Mouse (Mus musculus) heart, embryonic 13.5 days (tissue): ENCODE measurements around the gene Styx. TPM values are rescaled to one million over a fixed set of nuclear protein-coding genes. Genes with fewer than 3 reads are reported as not detected.

Source experiments
- ATAC-seq: fragments of 200-750 bp; cut with Nextera tagmentation; 2 replicates; pipeline ENCODE4 v1.8.0; 2017; ENCODE audit warnings: moderate TSS enrichment; ENCODE audit not compliant: insufficient number of reproducible peaks, low FRiP score, low TSS enrichment; ENCODE audit errors: extremely low read depth
- H3K27ac ChIP-seq: fragments of 300-500 bp; sonication (generic); replicated peaks from 2 replicates; pipeline ENCODE4 v1.5.1; 2015; ENCODE audit warnings: moderate library complexity, mild to moderate bottlenecking, inconsistent platforms
- H3K27me3 ChIP-seq: fragments of 300-500 bp; sonication (generic); replicated peaks from 2 replicates; pipeline ENCODE4 v1.6.1; 2015; ENCODE audit warnings: mild to moderate bottlenecking, inconsistent platforms
- H3K36me3 ChIP-seq: fragments of 300-500 bp; sonication (generic); 2 replicates; pipeline ENCODE4 v1.6.1; 2015; ENCODE audit warnings: mild to moderate bottlenecking, inconsistent platforms
- H3K4me1 ChIP-seq: fragments of 300-500 bp; sonication (generic); 2 replicates; pipeline ENCODE4 v1.6.1; 2015; ENCODE audit warnings: inconsistent platforms
- H3K4me2 ChIP-seq: fragments of 300-500 bp; sonication (generic); 2 replicates; pipeline ENCODE4 v1.6.1; 2015; ENCODE audit warnings: inconsistent platforms, mild to moderate bottlenecking, moderate library complexity
- H3K4me3 ChIP-seq: fragments of 300-500 bp; sonication (generic); 2 replicates; pipeline ENCODE4 v1.5.1; 2015; ENCODE audit warnings: moderate library complexity, mild to moderate bottlenecking, inconsistent platforms
- H3K9ac ChIP-seq: fragments of 300-500 bp; sonication (generic); 2 replicates; pipeline ENCODE4 v1.6.1; 2015; ENCODE audit warnings: inconsistent platforms, mild to moderate bottlenecking, moderate library complexity
- H3K9me3 ChIP-seq: fragments of 300-500 bp; sonication (generic); 2 replicates; pipeline ENCODE4 v1.6.1; 2016; ENCODE audit warnings: inconsistent platforms
- WGBS: fragments of 180-500 bp; shearing (Covaris S2); methylation state at CpG from one replicate; pipeline ENCODE4 v1.1.7; 2015; ENCODE audit warnings: mixed read lengths; 5-methylcytosine and 5-hydroxymethylcytosine counted together
- polyA plus RNA-seq: library from polyadenylated mRNA; unstranded; fragments of >200 nt; fragmentation: Nextera tagmentation; extraction: Ambion mirVana; gene quantifications from 2 replicates; pipeline ENCODE4 v1.2.1, GENCODE M21; 2015

The Styx gene
- polyA plus RNA-seq, 1 experiment from 2014 or later = 46.1 TPM

DNA sequence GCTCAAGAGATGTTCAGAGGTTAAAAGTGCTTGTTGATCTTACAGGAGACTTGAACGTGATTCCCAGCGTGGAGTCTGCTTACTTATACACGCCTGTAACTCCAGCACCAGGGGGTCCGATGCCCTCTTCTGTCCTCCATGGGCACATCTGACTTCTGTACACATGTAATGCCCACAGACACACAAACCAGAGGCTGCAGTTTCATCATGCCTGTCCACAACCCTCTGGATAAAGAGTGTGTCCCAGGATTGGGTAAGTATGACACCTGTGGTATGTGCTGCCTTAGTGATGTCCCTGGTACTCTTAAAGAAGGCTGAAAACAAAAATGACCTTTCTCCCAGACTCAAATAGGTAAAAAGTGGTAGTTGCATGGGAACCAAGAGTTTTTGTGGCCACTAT lies 68.4 kb downstream of the Styx start:
- no peak overlapping the region for H3K4me2 ChIP-seq
- 70% methylated on average over 4 of the region's 4 CpGs for WGBS
- H3K4me1 ChIP-seq = no peaks in the 10 kb centered on the region
- no peak overlapping the region for H3K27ac ChIP-seq
- ATAC-seq = no peak
- no peaks in the 10 kb centered on the region for H3K36me3 ChIP-seq
- no peaks in the 10 kb centered on the region for H3K9me3 ChIP-seq
- H3K4me3 ChIP-seq = no peak overlapping the region
- H3K27me3 ChIP-seq = no peaks in the 10 kb centered on the region
- H3K9ac ChIP-seq = no peak overlapping the region

DNA sequence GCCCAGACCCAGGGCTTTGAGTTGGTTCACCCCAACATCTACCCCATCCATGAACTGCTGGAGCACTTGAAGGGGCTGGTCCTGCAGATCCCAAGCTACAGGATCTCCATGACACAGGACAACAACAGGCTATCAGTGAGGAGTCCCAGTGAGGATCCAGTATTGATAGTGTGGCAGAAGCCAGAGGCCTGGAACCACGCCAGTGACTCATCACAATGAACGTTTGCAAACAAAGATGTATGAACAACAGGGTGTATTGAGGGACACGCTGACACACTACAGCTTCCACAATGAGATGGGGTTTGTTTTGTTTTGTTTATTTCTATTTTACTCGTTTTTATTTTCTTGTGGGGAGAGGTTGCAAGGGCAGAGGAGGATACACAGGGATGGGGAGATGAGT lies 71.5 kb downstream of the Styx start:
- peaks cover 6% of the 10 kb centered on the region; the same call in 1 of the 2 replicates for H3K9me3 ChIP-seq
- no peaks in the 10 kb centered on the region for H3K36me3 ChIP-seq
- no peak overlapping the region for H3K4me2 ChIP-seq
- no peak overlapping the region for H3K4me3 ChIP-seq
- H3K9ac ChIP-seq = no peak overlapping the region
- WGBS = 63% methylated on average over 4 of the region's 4 CpGs
- no peak for ATAC-seq
- no peaks in the 10 kb centered on the region for H3K4me1 ChIP-seq
- H3K27ac ChIP-seq = no peak overlapping the region
- H3K27me3 ChIP-seq = no peaks in the 10 kb centered on the region

DNA sequence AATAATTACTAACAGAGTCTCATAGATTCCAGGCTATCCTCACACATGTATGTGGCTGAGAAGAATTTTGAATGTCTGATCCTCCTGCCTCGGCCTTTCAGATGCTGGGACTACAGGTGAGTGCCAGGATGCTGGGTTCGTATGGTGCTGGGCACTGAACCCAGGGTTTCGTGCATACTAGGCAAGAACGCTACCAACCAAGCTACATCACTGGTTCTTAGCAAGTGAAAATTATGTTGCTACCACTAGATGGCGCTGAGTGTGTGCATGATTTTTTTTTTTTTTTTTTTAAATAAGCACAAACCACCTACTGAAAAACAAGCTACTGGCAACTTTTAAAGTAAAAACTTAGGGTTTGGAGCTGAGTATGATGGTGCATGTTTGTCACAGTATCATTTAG lies 72.3 kb downstream of the Styx start:
- Histone ChIP-seq H3K36me3 (no peaks in the 10 kb centered on the region), H3K9me3 (peaks cover 6% of the 10 kb centered on the region; the same call in 1 of the 2 replicates), H3K9ac (no peak overlapping the region), H3K4me1 (no peaks in the 10 kb centered on the region), H3K27ac (no peak overlapping the region), H3K4me2 (no peak overlapping the region), H3K27me3 (no peaks in the 10 kb centered on the region), H3K4me3 (no peak overlapping the region)
- WGBS = 3% methylated on average over 5 of the region's 5 CpGs
- no peak for ATAC-seq

DNA sequence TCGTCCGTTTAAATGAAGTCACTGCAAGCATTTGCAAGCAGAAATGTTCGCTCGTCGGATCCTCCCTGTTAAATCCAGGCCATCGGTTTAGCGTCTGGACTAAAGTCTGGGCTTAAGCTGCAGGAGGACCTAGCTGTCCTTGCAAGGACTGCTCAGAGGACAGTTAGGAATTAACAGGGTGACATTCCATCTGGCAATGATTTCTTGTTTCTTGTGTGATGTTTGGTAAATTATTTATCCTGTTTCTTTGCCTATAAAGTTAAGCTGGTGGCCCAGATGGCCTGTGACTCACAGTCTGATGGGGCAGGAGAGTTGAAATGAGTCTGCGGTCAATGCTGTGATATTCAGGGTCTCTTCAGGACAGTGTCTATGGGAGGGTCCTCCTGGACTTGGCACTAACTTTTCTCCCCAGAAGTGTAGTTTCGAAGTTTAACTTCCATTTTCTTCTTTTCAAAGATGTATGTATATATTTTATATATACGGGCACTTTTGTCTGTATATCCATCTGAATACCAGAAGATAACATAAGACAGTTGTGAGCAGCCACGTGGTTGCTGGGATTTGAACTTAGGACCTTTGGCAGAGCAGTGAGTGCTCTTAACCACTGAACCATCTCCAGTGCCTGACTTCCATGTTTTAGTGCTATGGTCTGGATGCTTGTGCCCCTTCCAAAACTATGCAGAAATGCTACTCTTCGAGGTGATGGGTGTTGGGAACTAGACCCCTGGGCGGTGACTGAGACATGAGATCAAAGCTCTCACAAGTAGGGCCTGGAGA lies 79.4 kb downstream of the Styx start:
- Histone ChIP-seq H3K27ac (no peak overlapping the region), H3K9me3 (peaks cover 17% of the 10 kb centered on the region), H3K4me1 (no peaks in the 10 kb centered on the region), H3K9ac (no peak overlapping the region), H3K4me3 (no peak overlapping the region), H3K36me3 (no peaks in the 10 kb centered on the region), H3K4me2 (no peak overlapping the region), H3K27me3 (no peaks in the 10 kb centered on the region)
- no peak for ATAC-seq
- 85% methylated on average over 13 of the region's 13 CpGs for WGBS

DNA sequence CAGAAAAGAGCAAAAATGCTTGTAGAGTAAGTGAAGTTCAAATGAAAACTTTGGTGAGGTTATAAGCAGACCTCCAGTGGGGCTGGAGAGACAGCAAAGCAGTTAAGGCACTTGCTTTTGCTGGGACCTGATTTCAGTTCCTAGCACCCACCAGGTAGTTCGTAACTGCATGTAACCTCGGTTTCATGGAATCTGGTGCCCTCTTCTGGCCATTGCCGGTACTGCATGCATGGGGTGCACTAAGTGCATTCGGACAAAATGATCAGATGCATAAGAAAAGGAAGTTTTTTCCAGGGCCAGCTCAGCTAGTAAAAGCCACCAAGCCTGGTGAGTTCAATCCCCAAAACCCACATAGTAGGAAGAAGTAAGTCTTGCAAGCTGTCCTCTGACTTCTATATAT lies 81.1 kb downstream of the Styx start:
- H3K4me1 ChIP-seq = no peaks in the 10 kb centered on the region; the same call in 1 of the 2 replicates
- H3K4me3 ChIP-seq = no peak overlapping the region
- 67% methylated on average over 4 of the region's 4 CpGs for WGBS
- H3K4me2 ChIP-seq = no peak overlapping the region
- H3K27me3 ChIP-seq = no peaks in the 10 kb centered on the region
- H3K9me3 ChIP-seq = peaks cover 11% of the 10 kb centered on the region
- H3K9ac ChIP-seq = no peak overlapping the region
- ATAC-seq = no peak
- H3K36me3 ChIP-seq = no peaks in the 10 kb centered on the region
- no peak overlapping the region for H3K27ac ChIP-seq

DNA sequence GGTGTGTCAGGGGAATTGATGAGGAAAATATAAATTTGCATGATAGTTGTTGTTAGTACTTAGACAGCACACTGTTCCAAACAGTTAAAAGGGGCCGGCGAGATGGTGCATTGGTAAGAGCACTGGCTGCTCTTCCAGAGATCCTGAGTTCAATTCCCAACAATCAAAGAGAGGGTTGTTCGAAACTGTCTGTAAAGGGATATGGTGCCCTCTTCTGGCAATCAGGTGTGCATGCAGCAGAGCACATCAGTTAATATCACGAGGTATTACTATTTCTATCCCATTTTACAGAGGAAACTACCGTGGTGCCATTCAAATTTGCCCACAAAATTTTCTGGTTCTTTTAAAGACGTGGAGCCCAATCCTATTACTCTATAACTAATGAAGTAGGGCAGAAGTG lies 83.3 kb downstream of the Styx start:
- Histone ChIP-seq H3K9ac (no peak overlapping the region), H3K4me1 (peaks cover 10% of the 10 kb centered on the region), H3K27ac (no peak overlapping the region), H3K36me3 (no peaks in the 10 kb centered on the region), H3K4me3 (no peak overlapping the region), H3K27me3 (no peaks in the 10 kb centered on the region), H3K9me3 (peaks cover 11% of the 10 kb centered on the region), H3K4me2 (no peak overlapping the region)
- ATAC-seq = no peak
- WGBS = 66% methylated on average over 6 of the region's 6 CpGs

DNA sequence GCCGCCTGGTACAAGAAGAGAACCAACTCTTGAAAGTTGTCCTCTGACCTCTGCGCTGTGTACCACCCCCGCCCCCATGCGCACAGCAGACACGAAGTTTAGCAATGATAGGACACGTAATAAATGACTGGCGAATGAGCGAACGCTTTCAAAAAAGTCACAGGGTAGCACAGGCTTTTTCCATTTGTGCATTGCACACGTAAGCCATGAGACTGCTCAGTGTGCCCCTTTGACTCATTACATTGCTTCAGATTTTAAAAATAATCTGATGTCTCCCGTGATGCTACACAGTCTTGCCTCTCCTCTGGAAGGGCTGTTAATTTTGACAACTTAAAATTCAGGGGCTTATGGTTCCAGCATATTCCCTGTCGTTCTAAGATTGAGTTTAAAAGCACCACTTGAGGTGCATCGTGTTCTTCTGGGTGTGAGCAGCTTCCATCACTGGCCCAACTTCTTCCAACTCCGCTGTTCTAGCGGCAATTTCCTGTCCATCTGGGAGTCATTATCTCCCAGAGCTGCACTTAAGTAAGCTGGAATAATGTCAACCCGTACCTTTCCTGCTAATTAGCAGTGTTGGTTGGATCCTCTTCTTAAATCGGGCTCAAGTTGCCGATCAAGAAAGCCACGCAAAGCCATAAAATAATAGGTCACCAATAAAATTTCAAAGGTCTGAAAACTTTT lies 87.5 kb downstream of the Styx start:
- no peak for ATAC-seq
- WGBS = 68% methylated on average over 19 of the region's 19 CpGs
- H3K4me2 ChIP-seq = no peak overlapping the region

DNA sequence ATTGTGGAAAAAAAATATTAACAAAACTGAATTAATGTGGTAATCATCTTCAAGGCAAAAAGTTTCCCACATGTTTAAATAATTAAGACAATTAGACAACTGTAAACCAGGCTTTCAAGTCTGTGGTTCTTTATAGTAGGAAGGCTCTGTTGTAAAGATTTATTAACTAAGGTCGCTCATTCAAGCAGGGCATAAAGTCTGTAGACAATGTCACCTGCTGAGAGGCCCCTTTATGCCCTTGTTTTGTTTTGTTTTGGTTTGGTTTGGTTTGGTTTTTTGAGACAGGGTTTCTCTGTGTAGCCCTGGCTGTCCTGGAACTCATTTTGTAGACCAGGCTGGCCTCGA lies 88.0 kb downstream of the Styx start:
- no peaks in the 10 kb centered on the region for H3K36me3 ChIP-seq
- WGBS = 94% methylated on average over 2 of the region's 2 CpGs
- H3K27ac ChIP-seq = no peak overlapping the region
- H3K4me2 ChIP-seq = no peak overlapping the region
- ATAC-seq = no peak
- H3K4me1 ChIP-seq = peaks cover 18% of the 10 kb centered on the region
- H3K9ac ChIP-seq = no peak overlapping the region
- H3K27me3 ChIP-seq = no peaks in the 10 kb centered on the region
- no peaks in the 10 kb centered on the region for H3K9me3 ChIP-seq
- H3K4me3 ChIP-seq = no peak overlapping the region

More for the DNA sequence above, 87.5 kb downstream of the Styx start:
- no peak overlapping the region for H3K4me3 ChIP-seq
- no peak overlapping the region for H3K27ac ChIP-seq
- no peaks in the 10 kb centered on the region for H3K27me3 ChIP-seq
- H3K9ac ChIP-seq = no peak overlapping the region
- no peaks in the 10 kb centered on the region for H3K9me3 ChIP-seq
- H3K36me3 ChIP-seq = no peaks in the 10 kb centered on the region
- peaks cover 18% of the 10 kb centered on the region for H3K4me1 ChIP-seq

DNA sequence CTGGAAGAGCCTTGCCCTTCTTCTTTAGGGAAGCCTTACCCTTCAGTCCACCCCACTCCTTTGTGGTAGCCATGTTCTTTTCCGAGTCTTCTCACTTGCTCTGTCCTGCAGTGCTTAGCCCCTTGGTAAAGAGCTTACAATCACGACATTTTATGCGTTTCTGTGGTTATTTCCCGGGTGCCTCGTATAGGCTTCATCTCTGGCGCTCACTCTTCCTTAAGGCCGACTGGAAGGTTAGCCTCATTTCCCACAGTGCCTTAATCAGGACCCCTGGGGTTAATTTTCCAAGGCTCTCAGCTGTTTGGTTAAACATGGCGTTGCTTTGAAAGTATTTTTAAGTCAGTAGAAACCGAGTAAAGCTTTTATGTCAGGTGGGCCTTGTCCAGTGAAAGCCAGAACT lies 88.5 kb downstream of the Styx start:
- Histone ChIP-seq H3K36me3 (no peaks in the 10 kb centered on the region), H3K4me3 (no peak overlapping the region), H3K9ac (no peak overlapping the region), H3K27ac (no peak overlapping the region), H3K4me1 (peaks cover 18% of the 10 kb centered on the region), H3K4me2 (no peak overlapping the region), H3K9me3 (no peaks in the 10 kb centered on the region), H3K27me3 (no peaks in the 10 kb centered on the region)
- 70% methylated on average over 9 of the region's 9 CpGs for WGBS
- ATAC-seq = no peak

DNA sequence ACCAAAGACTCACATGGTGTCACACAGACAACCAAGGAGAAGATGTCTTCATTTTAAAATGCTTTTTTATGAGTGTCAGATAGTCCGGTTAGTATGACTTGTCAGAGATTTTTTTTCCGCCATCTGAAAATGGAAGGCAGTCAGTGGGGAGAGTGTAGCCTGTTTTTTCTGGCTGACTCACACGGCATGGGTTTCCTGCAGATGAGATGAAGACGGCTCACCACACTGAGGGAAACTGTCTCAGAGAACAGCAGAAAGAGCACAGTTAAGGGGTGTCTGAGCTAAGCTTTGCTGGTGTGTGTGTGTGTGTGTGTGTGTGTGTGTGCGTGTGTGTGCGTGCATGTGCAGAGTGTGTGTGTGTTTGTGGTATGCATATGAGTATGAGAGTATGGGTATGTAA lies 90.4 kb downstream of the Styx start:
- Histone ChIP-seq H3K27ac (no peak overlapping the region), H3K4me1 (peaks cover 31% of the 10 kb centered on the region), H3K4me2 (no peak overlapping the region), H3K27me3 (no peaks in the 10 kb centered on the region), H3K36me3 (no peaks in the 10 kb centered on the region), H3K4me3 (no peak overlapping the region), H3K9ac (no peak overlapping the region), H3K9me3 (no peaks in the 10 kb centered on the region)
- 71% methylated on average over 6 of the region's 6 CpGs for WGBS
- ATAC-seq = no peak

DNA sequence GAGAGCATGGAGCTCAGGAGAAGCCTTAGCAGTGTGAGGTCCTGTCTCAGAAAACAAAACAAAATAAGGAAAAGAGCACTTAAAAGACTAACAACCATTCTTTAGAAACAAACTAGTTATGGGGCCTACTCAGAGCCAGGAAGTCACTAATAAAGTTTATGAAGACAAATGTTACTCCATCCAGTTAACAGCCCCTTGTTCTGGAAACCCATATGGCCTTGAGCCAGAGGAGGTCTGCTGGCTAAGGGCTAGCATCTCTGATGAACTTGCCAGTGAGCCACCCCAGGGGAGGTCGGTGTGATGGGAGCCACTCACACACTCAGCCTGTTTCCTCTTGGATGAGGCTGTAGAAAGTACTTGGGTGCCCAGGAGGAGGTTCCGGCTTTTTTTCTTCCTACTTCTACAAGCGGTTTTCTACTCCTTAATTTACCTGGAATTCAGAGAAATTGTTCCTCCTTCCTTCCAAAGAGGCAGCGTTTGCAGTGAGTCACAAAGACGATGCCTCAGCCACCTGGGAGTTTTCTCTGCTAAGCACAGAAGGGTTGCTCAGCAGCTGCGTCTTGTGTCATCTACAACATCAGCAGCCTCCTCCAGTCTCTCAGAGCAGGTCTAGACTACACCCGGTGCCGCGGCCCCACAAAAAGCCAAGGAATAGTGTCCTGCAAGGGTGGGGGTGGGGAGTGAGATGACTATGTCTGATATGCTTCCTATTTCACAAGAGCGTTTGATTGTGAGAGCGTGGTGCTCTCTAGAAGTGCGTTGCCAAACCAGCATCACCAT lies 92.1 kb downstream of the Styx start:
- 55% methylated on average over 12 of the region's 12 CpGs for WGBS
- Histone ChIP-seq H3K4me2 (no peak overlapping the region), H3K4me1 (peaks cover 24% of the 10 kb centered on the region), H3K27ac (no peak overlapping the region), H3K36me3 (no peaks in the 10 kb centered on the region), H3K9ac (no peak overlapping the region), H3K27me3 (no peaks in the 10 kb centered on the region), H3K4me3 (no peak overlapping the region), H3K9me3 (no peaks in the 10 kb centered on the region)
- ATAC-seq = no peak
